Mouse (Mus musculus) testis, adult 2 months (tissue): ENCODE measurements around the gene Sox5.

ENCODE experiments used
- CTCF ChIP-seq: fragments of 200-500 bp; IDR thresholded peaks from 2 replicates; pipeline ENCODE4 v1.5.1; 2012; ENCODE audit warnings: low read depth, mild to moderate bottlenecking, inconsistent platforms, low read length, moderate library complexity; ENCODE audit not compliant: control insufficient read depth, insufficient read depth, insufficient replicate concordance
- POLR2A ChIP-seq: fragments of 200-500 bp; IDR thresholded peaks from 2 replicates; pipeline ENCODE4 v1.6.1; 2012; ENCODE audit warnings: low read depth, mild to moderate bottlenecking, inconsistent platforms, low read length, moderate library complexity; ENCODE audit not compliant: control insufficient read depth

DNA sequence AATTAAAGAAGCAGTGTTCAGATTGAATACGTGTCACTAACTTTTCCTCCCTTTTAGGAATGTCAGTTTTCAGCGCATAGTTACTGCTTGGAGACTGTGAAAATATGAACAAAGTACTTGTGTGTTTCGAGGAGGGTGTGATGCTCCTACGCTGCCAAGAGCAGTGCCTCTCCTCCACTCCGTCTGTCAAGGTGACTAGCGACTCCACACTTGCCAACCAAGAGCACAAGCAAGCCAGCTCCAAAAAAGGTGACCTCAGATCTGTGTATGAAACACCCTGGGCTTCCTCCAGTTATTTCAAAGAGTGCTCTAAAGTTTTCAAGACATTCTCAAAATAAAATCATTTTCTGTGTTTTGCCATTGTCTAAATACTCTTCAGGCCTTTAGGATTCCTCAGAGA is 271.6 kb downstream of the Sox5 start:
- TF ChIP-seq POLR2A, result no peak
- no peak for TF ChIP-seq CTCF
